27 mouse cellular contexts compared by ENCODE assay signal in the genomic region with DNA sequence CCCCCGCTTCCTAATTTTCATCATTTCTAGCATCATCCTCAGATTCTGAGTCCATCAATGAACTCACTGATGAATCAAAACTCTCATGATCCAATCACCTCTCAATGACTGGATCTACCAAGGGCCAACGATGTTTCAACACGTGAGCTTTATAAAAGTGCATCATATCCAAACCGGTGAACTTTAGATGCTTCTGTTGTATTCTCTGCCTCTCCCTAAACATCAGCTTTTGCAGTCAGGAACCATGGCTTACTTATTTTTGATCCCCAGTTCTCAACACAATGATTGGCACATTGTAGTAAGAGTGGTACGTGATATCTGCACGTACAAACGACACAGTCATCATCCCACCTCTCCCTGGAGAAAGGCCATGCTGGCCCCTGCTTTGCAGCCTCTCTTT.
"Had no signal": no experiment of that assay in that cellular context is flagged by ENCODE, and none has a peak within 500 bp of the region (broad histone marks: within the 10 kb centered on the region; RNA-seq: fewer than 3 reads in every experiment).

No protein-coding gene starts in this region.

- ATAC-seq: forebrain, embryonic 13.5 days; forebrain, embryonic 14.5 days; forebrain, embryonic 15.5 days; forebrain, embryonic 16.5 days; forebrain, postnatal 0 days had no signal

- H3K27me3 ChIP-seq: embryonic facial prominence, embryonic 12.5 days; embryonic facial prominence, embryonic 13.5 days; embryonic facial prominence, embryonic 15.5 days; forebrain, embryonic 12.5 days; forebrain, embryonic 13.5 days; forebrain, embryonic 15.5 days had no signal

- H3K27ac ChIP-seq: embryonic facial prominence, embryonic 10.5 days; embryonic facial prominence, embryonic 12.5 days; embryonic facial prominence, embryonic 13.5 days; embryonic facial prominence, embryonic 15.5 days; forebrain, embryonic 12.5 days; forebrain, embryonic 13.5 days; forebrain, embryonic 15.5 days; heart, adult 2 months had no signal

- H3K4me3 ChIP-seq: embryonic facial prominence, embryonic 10.5 days; embryonic facial prominence, embryonic 12.5 days; embryonic facial prominence, embryonic 13.5 days; embryonic facial prominence, embryonic 15.5 days; erythroblast, embryonic 14.5 days; forebrain, embryonic 10.5 days; forebrain, embryonic 12.5 days; forebrain, embryonic 13.5 days; forebrain, embryonic 15.5 days; gastrocnemius, adult 2 months; heart, adult 2 months had no signal

- H3K4me2 ChIP-seq: embryonic facial prominence, embryonic 12.5 days; embryonic facial prominence, embryonic 13.5 days; embryonic facial prominence, embryonic 15.5 days; forebrain, embryonic 12.5 days; forebrain, embryonic 13.5 days; forebrain, embryonic 15.5 days had no signal

- H3K9me3 ChIP-seq: embryonic facial prominence, embryonic 10.5 days; embryonic facial prominence, embryonic 12.5 days; embryonic facial prominence, embryonic 13.5 days; embryonic facial prominence, embryonic 15.5 days; forebrain, embryonic 10.5 days; forebrain, embryonic 12.5 days; forebrain, embryonic 13.5 days; forebrain, embryonic 15.5 days had no signal

- H3K36me3 ChIP-seq: embryonic facial prominence, embryonic 10.5 days; embryonic facial prominence, embryonic 12.5 days; embryonic facial prominence, embryonic 13.5 days; embryonic facial prominence, embryonic 15.5 days; forebrain, embryonic 10.5 days; forebrain, embryonic 12.5 days; forebrain, embryonic 15.5 days had no signal

- H3K4me1 ChIP-seq: embryonic facial prominence, embryonic 12.5 days; forebrain, embryonic 12.5 days; forebrain, embryonic 13.5 days; forebrain, embryonic 15.5 days had no signal

- H3K9ac ChIP-seq: embryonic facial prominence, embryonic 12.5 days; embryonic facial prominence, embryonic 13.5 days; embryonic facial prominence, embryonic 15.5 days; forebrain, embryonic 12.5 days; forebrain, embryonic 13.5 days; forebrain, embryonic 15.5 days; forebrain, postnatal 0 days had no signal

- DNase-seq: cerebellum, adult 2 months; cerebellum, adult 8-10 months; cerebellum, adult 9-10 months; cerebellum, adult 9-11 months; cerebellum, postnatal 10 days; cerebellum, postnatal 14 days; cerebellum, postnatal 36 days; embryo, embryonic 11 days; forebrain, postnatal 0 days; gastrocnemius, adult 2 months; gastrocnemius, postnatal 10 days; gastrocnemius, postnatal 14 days; gastrocnemius, postnatal 25 days; gastrocnemius, postnatal 36 days; heart, adult 18-20 months; heart, adult 2 months had no signal
